Mouse (Mus musculus): ENCODE data around the gene Samd5. TPM values are rescaled to one million over a fixed set of nuclear protein-coding genes. Genes with fewer than 3 reads are reported as not detected.
A peak's percentile ranks its signal among the peaks of the same experiment; 100 is the strongest.

The Samd5 gene
- polyA plus RNA-seq, 1 experiment: 0.07 TPM

GRCm38 (mm10) chr10:9586328-9586727 lies 88.7 kb downstream of the Samd5 start:
- WGBS: 85% methylated on average over 5 of the region's 5 CpGs
- no peaks in the 10 kb centered on the region for H3K36me3 ChIP-seq (ENCODE audit: control insufficient read depth, insufficient read depth, low read length)
- H3K27me3 ChIP-seq (ENCODE audit: control insufficient read depth, insufficient read depth, low read length): no peaks in the 10 kb centered on the region
- TF ChIP-seq POLR2A (IDR thresholded peaks at IDR 0.05; ENCODE audit: low read depth, low read length): no peak
- TF ChIP-seq CTCF (IDR thresholded peaks at IDR 0.05; ENCODE audit: extremely low read depth, insufficient read depth, insufficient read length, insufficient replicate concordance): no peak
- H3K4me3 ChIP-seq (ENCODE audit: extremely low read depth, insufficient read depth, insufficient read length): no peak overlapping the region
- DNase-seq (ENCODE audit: low read depth in 1 of 2, low spot score in 2 of 2): no peak
- H3K27ac ChIP-seq (ENCODE audit: insufficient read depth, low read length): no peak overlapping the region
- H3K4me1 ChIP-seq (ENCODE audit: control insufficient read depth, insufficient read depth, insufficient read length): no peaks in the 10 kb centered on the region

- no peak for TF ChIP-seq CTCF (IDR thresholded peaks at IDR 0.05; ENCODE audit: extremely low read depth, insufficient read depth, insufficient read length, insufficient replicate concordance)
- no peak for TF ChIP-seq POLR2A (IDR thresholded peaks at IDR 0.05; ENCODE audit: low read depth, low read length)
- no peak for DNase-seq (ENCODE audit: low read depth in 1 of 2, low spot score in 2 of 2)
- H3K27ac ChIP-seq (ENCODE audit: insufficient read depth, low read length): no peak overlapping the region
- 91% methylated on average over 5 of the region's 5 CpGs for WGBS
- no peaks in the 10 kb centered on the region for H3K4me1 ChIP-seq (ENCODE audit: control insufficient read depth, insufficient read depth, insufficient read length)
- no peaks in the 10 kb centered on the region for H3K36me3 ChIP-seq (ENCODE audit: control insufficient read depth, insufficient read depth, low read length)
- no peaks in the 10 kb centered on the region for H3K27me3 ChIP-seq (ENCODE audit: control insufficient read depth, insufficient read depth, low read length)
- no peak overlapping the region for H3K4me3 ChIP-seq (ENCODE audit: extremely low read depth, insufficient read depth, insufficient read length)
Measured at GRCm38 (mm10) chr10:9579374-9579773, 95.6 kb downstream of the Samd5 start.

DNA sequence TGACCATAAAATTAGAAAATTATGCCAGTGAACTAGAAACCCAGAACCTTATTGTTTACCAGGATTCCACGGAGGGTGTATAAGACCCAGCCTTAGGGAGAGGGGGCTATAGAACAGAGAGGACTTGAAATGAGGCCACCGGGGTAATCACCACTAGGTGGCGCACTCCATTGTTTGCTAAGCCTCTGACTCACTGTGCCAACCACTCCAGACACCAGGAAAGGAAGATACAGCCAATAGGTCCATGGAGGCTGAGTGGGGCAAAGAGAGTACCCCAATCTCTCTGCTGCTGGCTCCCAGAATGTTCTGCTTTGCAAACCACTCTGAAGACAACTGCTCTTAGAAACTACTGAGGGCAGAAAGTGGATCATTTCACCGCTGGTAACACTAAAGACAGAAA lies 99.4 kb downstream of the Samd5 start:
- no peak overlapping the region for H3K4me3 ChIP-seq (ENCODE audit: extremely low read depth, insufficient read depth, insufficient read length)
- H3K27ac ChIP-seq (ENCODE audit: insufficient read depth, low read length): no peak overlapping the region
- DNase-seq (ENCODE audit: low read depth in 1 of 2, low spot score in 2 of 2): peak in 1 of 2 experiments; percentile 29
- H3K4me1 ChIP-seq (ENCODE audit: control insufficient read depth, insufficient read depth, insufficient read length): no peaks in the 10 kb centered on the region
- no peaks in the 10 kb centered on the region for H3K36me3 ChIP-seq (ENCODE audit: control insufficient read depth, insufficient read depth, low read length)
- 29% methylated on average over 4 of the region's 4 CpGs for WGBS
- no peaks in the 10 kb centered on the region for H3K27me3 ChIP-seq (ENCODE audit: control insufficient read depth, insufficient read depth, low read length)
- no peak for TF ChIP-seq POLR2A (IDR thresholded peaks at IDR 0.05; ENCODE audit: low read depth, low read length)
- peak; percentile 41; the same call in 1 of the 2 replicates for TF ChIP-seq CTCF (IDR thresholded peaks at IDR 0.05; ENCODE audit: extremely low read depth, insufficient read depth, insufficient read length, insufficient replicate concordance)

DNA sequence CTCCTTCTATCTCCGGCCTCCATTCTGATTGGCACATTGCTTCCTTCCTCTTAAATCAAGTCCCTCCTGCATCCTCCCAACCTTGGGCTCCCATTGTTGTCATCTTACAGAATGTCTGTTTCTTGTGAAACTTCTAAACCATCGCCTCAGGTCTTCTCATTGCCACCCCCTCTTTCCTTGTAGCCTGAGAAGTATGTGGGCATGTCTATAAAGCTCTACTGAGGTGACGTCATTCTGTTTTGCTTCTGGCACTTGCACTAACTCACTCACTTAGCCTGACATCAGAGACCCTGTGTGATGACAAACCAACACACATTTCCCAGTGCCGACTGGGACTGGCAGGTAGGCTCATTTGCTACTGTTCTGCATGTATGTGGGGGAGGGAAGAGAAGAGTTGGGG lies 100.9 kb downstream of the Samd5 start:
- DNase-seq (ENCODE audit: low read depth in 1 of 2, low spot score in 2 of 2): no peak
- TF ChIP-seq POLR2A (IDR thresholded peaks at IDR 0.05; ENCODE audit: low read depth, low read length) (no peak), CTCF (IDR thresholded peaks at IDR 0.05; ENCODE audit: extremely low read depth, insufficient read depth, insufficient read length, insufficient replicate concordance) (no peak)
- 71% methylated on average over 4 of the region's 4 CpGs for WGBS
- no peaks in the 10 kb centered on the region for H3K36me3 ChIP-seq (ENCODE audit: control insufficient read depth, insufficient read depth, low read length)
- H3K4me1 ChIP-seq (ENCODE audit: control insufficient read depth, insufficient read depth, insufficient read length): no peaks in the 10 kb centered on the region
- H3K4me3 ChIP-seq (ENCODE audit: extremely low read depth, insufficient read depth, insufficient read length): no peak overlapping the region
- no peaks in the 10 kb centered on the region for H3K27me3 ChIP-seq (ENCODE audit: control insufficient read depth, insufficient read depth, low read length)
- H3K27ac ChIP-seq (ENCODE audit: insufficient read depth, low read length): no peak overlapping the region

Other genes with a start within 250 kb of the Samd5 start
- 9.0 and 12.1 TPM in 2 replicates for gene Stxbp5, start 225.9 kb upstream of the Samd5 start, polyA plus RNA-seq (2012; rRNA removed)